In the genomic region with DNA sequence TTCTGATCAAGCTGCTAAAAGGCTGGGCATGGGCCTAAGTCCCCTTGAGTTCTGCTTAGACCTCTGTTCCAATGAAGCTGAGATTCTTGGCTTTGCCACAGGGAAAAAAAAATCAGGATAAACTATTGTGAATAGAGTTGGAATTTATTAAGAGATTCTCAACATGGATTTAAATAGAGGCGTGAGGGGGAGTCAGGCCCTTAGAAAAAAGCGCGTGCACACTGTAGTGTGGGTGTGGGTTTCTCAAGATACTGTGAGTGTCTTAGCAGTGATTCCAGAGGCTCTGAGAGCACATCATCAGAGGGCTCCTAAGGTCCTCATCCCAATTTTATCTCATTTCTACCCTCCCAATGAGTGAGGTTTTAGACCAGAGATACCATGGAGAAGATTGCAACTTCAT, we compare ENCODE assay signal across 25 mouse cellular contexts. TPM values are rescaled to one million over a fixed set of nuclear protein-coding genes. Genes with fewer than 3 reads are reported as not detected.
DNase-seq lines count a peak whose midpoint lies in the region; ATAC-seq lines count a peak whose summit lies in the region.
"Had no signal": no experiment of that assay in that cellular context is flagged by ENCODE, and none has a peak within 500 bp of the region (broad histone marks: within the 10 kb centered on the region; RNA-seq: fewer than 3 reads in every experiment).

No protein-coding gene starts in this region.

- no peaks in the 10 kb centered on the region for H3K27me3 ChIP-seq in forebrain, embryonic 12.5 days
- no peaks in the 10 kb centered on the region for H3K27me3 ChIP-seq in hindbrain, embryonic 13.5 days
- H3K27me3 ChIP-seq in midbrain, embryonic 14.5 days (ENCODE audit: control insufficient read depth, insufficient read depth, low read length), result no peaks in the 10 kb centered on the region
- H3K27me3 ChIP-seq: embryonic facial prominence, embryonic 15.5 days; intestine, embryonic 15.5 days; limb, embryonic 13.5 days had no signal

- H3K4me1 ChIP-seq in forebrain, embryonic 12.5 days, result peaks cover 83% of the 10 kb centered on the region
- H3K4me1 ChIP-seq in hindbrain, embryonic 13.5 days (replicated peaks), result peaks cover 92% of the 10 kb centered on the region
- peaks cover 79% of the 10 kb centered on the region for H3K4me1 ChIP-seq in midbrain, embryonic 14.5 days (ENCODE audit: control insufficient read depth, insufficient read depth, low read length)
- H3K4me1 ChIP-seq: intestine, embryonic 15.5 days; limb, embryonic 13.5 days had no signal

- DNase-seq in brain, adult 2 months (ENCODE audit: low read depth, low spot score), result peak; percentile 80
- no peak for DNase-seq in midbrain, embryonic 14.5 days
- no peak for DNase-seq in spleen, postnatal 36 days (ENCODE audit: low spot score in 2 of 2)
- no peak for DNase-seq in heart, postnatal 4 days
- DNase-seq in heart, postnatal 14 days, result no peak
- DNase-seq: cerebellum, postnatal 10 days; embryo, embryonic 11 days; gastrocnemius, postnatal 10 days; right cerebral cortex, postnatal 25 days; thymus, postnatal 25 days had no signal

- no peaks in the 10 kb centered on the region for H3K9me3 ChIP-seq in forebrain, embryonic 12.5 days
- no peaks in the 10 kb centered on the region for H3K9me3 ChIP-seq in hindbrain, embryonic 13.5 days
- no peaks in the 10 kb centered on the region for H3K9me3 ChIP-seq in midbrain, embryonic 14.5 days (ENCODE audit: control insufficient read depth, low read length)
- H3K9me3 ChIP-seq: embryonic facial prominence, embryonic 15.5 days; intestine, embryonic 15.5 days; limb, embryonic 13.5 days; liver, embryonic 15.5 days; megakaryocyte, embryonic 14.5 days had no signal

- H3K4me3 ChIP-seq in forebrain, embryonic 12.5 days (replicated peaks), result no peak overlapping the region
- H3K4me3 ChIP-seq in hindbrain, embryonic 13.5 days, result no peak overlapping the region
- H3K4me3 ChIP-seq in midbrain, embryonic 14.5 days (replicated peaks; ENCODE audit: low read depth, low read length), result no peak overlapping the region
- H3K4me3 ChIP-seq: embryonic facial prominence, embryonic 15.5 days; intestine, embryonic 15.5 days; limb, embryonic 13.5 days; liver, embryonic 15.5 days; megakaryocyte, embryonic 14.5 days had no signal

- ATAC-seq in forebrain, embryonic 12.5 days (ENCODE audit: low FRiP score), result no peak
- ATAC-seq in hindbrain, embryonic 13.5 days (ENCODE audit: low FRiP score), result no peak
- ATAC-seq in midbrain, embryonic 14.5 days (ENCODE audit: low FRiP score, low TSS enrichment), result no peak
- no peak for ATAC-seq in megakaryocyte-erythroid progenitor cell, adult 5-6 weeks (replicated peaks; ENCODE audit: low FRiP score, low TSS enrichment, poor library complexity, severe bottlenecking)
- ATAC-seq: intestine, embryonic 15.5 days; lung, postnatal 0 days; Patski had no signal

- 0 out of 2 replicates have a peak overlapping the region, but pooled peaks have one; percentile 44 for H3K4me2 ChIP-seq in forebrain, embryonic 12.5 days
- peak overlapping the region; percentile 44 for H3K4me2 ChIP-seq in hindbrain, embryonic 13.5 days
- H3K4me2 ChIP-seq in midbrain, embryonic 14.5 days (ENCODE audit: low read length), result peak overlapping the region; percentile 44; the same call in 1 of the 2 replicates
- H3K4me2 ChIP-seq: embryonic facial prominence, embryonic 15.5 days; intestine, embryonic 15.5 days; limb, embryonic 13.5 days; liver, embryonic 15.5 days had no signal

- no peak overlapping the region for H3K9ac ChIP-seq in forebrain, embryonic 12.5 days
- no peak overlapping the region for H3K9ac ChIP-seq in hindbrain, embryonic 13.5 days
- H3K9ac ChIP-seq in midbrain, embryonic 14.5 days (replicated peaks; ENCODE audit: low read length), result no peak overlapping the region
- H3K9ac ChIP-seq: embryonic facial prominence, embryonic 15.5 days; intestine, embryonic 15.5 days; limb, embryonic 13.5 days; liver, embryonic 15.5 days had no signal

- 96% methylated on average over 3 of the region's 3 CpGs for WGBS in forebrain, embryonic 12.5 days
- WGBS in hindbrain, embryonic 13.5 days, result 99% methylated on average over 3 of the region's 3 CpGs
- WGBS in midbrain, embryonic 14.5 days, result 89% methylated on average over 3 of the region's 3 CpGs

- intact Hi-C loops in heart, postnatal 14 days (cut with DNase I), result no loop called here

- no peaks in the 10 kb centered on the region for H3K36me3 ChIP-seq in forebrain, embryonic 12.5 days (replicated peaks)
- H3K36me3 ChIP-seq in hindbrain, embryonic 13.5 days, result no peaks in the 10 kb centered on the region
- H3K36me3 ChIP-seq in midbrain, embryonic 14.5 days (ENCODE audit: control insufficient read depth, insufficient read depth, low read length), result no peaks in the 10 kb centered on the region
- H3K36me3 ChIP-seq: embryonic facial prominence, embryonic 15.5 days; intestine, embryonic 15.5 days; limb, embryonic 13.5 days; liver, embryonic 15.5 days had no signal

- peak overlapping the region; percentile 95 for H3K27ac ChIP-seq in forebrain, embryonic 12.5 days
- peak overlapping the region; percentile 93 for H3K27ac ChIP-seq in hindbrain, embryonic 13.5 days
- H3K27ac ChIP-seq in midbrain, embryonic 14.5 days (replicated peaks; ENCODE audit: low read depth, low read length), result peak overlapping the region; percentile 93
- H3K27ac ChIP-seq: embryonic facial prominence, embryonic 15.5 days; intestine, embryonic 15.5 days; kidney, postnatal 0 days; limb, embryonic 13.5 days; liver, embryonic 15.5 days had no signal

RNA-seq across cellular contexts. Expression of gene Add2, which starts 31.7 kb away (rescaled TPM):
- polyA plus RNA-seq in forebrain, embryonic 12.5 days (2016; fragmentation: Nextera tagmentation; extraction: Ambion mirVana), result 124 and 128 TPM in 2 replicates
- polyA plus RNA-seq in hindbrain, embryonic 13.5 days (2015; fragmentation: Nextera tagmentation; extraction: Ambion mirVana), result 173 and 185 TPM in 2 replicates
- polyA plus RNA-seq in midbrain, embryonic 14.5 days (2014; fragmentation: Nextera tagmentation; extraction: Ambion mirVana), result 117 and 136 TPM in 2 replicates
- 109 and 115 TPM in 2 replicates for total RNA-seq in megakaryocyte-erythroid progenitor cell, adult 5-6 weeks (2014; fragmentation: Nextera tagmentation)
- 66.5 and 114 TPM in 2 replicates for total RNA-seq in megakaryocyte-erythroid progenitor cell, adult 5-6 weeks (2017)
- total RNA-seq in heart, postnatal 4 days (2021), result 1 to 10 TPM; 2.3 to 3.3 TPM
- total RNA-seq in heart, postnatal 14 days (2021), result 1 to 10 TPM in 1 of 2 experiments, under 1 TPM in 1; 0.68 to 1.0 TPM

RNA-seq across cellular contexts. Expression of gene Figla, which starts 44.2 kb away (rescaled TPM):
- polyA plus RNA-seq in forebrain, embryonic 12.5 days (2016; fragmentation: Nextera tagmentation; extraction: Ambion mirVana), result not detected in 2 replicates
- not detected in 2 replicates for polyA plus RNA-seq in hindbrain, embryonic 13.5 days (2015; fragmentation: Nextera tagmentation; extraction: Ambion mirVana)
- not detected in 2 replicates for polyA plus RNA-seq in midbrain, embryonic 14.5 days (2014; fragmentation: Nextera tagmentation; extraction: Ambion mirVana)
- not detected in 2 replicates for total RNA-seq in megakaryocyte-erythroid progenitor cell, adult 5-6 weeks (2014; fragmentation: Nextera tagmentation)
- total RNA-seq in megakaryocyte-erythroid progenitor cell, adult 5-6 weeks (2017), result not detected in 2 replicates
- not detected for total RNA-seq in heart, postnatal 4 days (2021)
- total RNA-seq in heart, postnatal 14 days (2021), result not detected
- total RNA-seq: adrenal gland, postnatal 4 days; gastrocnemius, postnatal 10 days; heart, adult 8-10 months; left cerebral cortex, postnatal 10 days had no signal
- polyA plus RNA-seq: embryonic facial prominence, embryonic 15.5 days; heart, embryonic 16.5 days; intestine, embryonic 15.5 days; kidney, postnatal 0 days; limb, embryonic 13.5 days; liver, embryonic 15.5 days; lung, postnatal 0 days; Patski had no signal

Comparison
In these comparisons a context has a peak if more than half of its experiments do, and no peak if none do; other contexts are left out.
1. RNA of gene Add2, which starts 31.7 kb away (total RNA-seq): 66.5 to 115 TPM in megakaryocyte-erythroid progenitor cell, adult 5-6 weeks; 2.3 to 3.3 TPM in heart, postnatal 4 days and 0.68 to 1.0 TPM in heart, postnatal 14 days; every median in the first group is over 10 times any median in the second.
2. Peak in every context shown above with its lines, with median percentiles within 50 percentile points of each other: H3K27ac ChIP-seq and H3K4me2 ChIP-seq.